Mouse (Mus musculus) C2C12 (cell line): ENCODE measurements at regions not wholly inside any gene's neighbourhood (a gene's known extent, or its start where the extent isn't known, plus 50 kb on each side); places are given as distances from the start of the nearest gene placed in this dataset.

Source experiments
- CTCF ChIP-seq: IDR thresholded peaks from one replicate; pipeline ENCODE4 v1.5.1; 2011; ENCODE audit not compliant: control insufficient read depth, insufficient read depth, insufficient read length
- MAX ChIP-seq: IDR thresholded peaks from one replicate; pipeline ENCODE4 v1.6.1; 2011; ENCODE audit warnings: mild to moderate bottlenecking, control low read depth
- MYOG ChIP-seq: IDR thresholded peaks from one replicate; pipeline ENCODE4 v1.6.1; 2011; ENCODE audit not compliant: control insufficient read depth, insufficient read length; ENCODE audit errors: extremely low read depth
- USF1 ChIP-seq: IDR thresholded peaks from one replicate; pipeline ENCODE4 v1.6.1; 2011; ENCODE audit warnings: low read depth, mild to moderate bottlenecking, control low read depth, moderate library complexity

DNA sequence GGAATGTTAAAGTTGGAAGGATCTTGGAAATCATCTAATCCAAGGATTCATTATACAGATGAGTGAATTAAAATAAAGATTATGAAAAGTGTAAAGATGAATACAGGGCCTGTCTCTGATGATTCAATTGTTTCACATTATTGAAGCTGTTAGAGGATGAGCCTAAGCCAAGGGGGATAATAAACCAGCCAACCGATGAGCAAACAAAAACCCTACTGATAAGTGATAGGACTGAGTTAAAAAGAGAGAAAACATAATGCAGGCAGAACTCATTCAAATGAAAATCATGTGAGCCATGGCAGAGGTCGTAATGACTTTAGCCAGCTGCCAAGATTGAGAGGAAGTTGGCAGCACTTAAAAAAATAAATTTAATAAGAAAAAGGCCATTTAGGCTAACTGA, 772.6 kb downstream of the Hace1 start:
- TF ChIP-seq CTCF (no peak), USF1 (no peak), MYOG (no peak), MAX (no peak)
